Mouse (Mus musculus) ES-Bruce4 (cell line): ENCODE data around the gene Gripap1. TPM values are rescaled to one million over a fixed set of nuclear protein-coding genes. Genes with fewer than 3 reads are reported as not detected.
A peak's percentile ranks its signal among the peaks of the same experiment; 100 is the strongest.
"Not testable (repeated sequence)": the region's sequence is repeated elsewhere in the genome, so short reads cannot be mapped to it uniquely, and the experiment has no call there.

Experiments used
- H3K27ac ChIP-seq: 2 replicates; pipeline ENCODE4 v1.5.1; 2012; ENCODE audit warnings: low read length, inconsistent platforms; ENCODE audit not compliant: insufficient read depth
- H3K27me3 ChIP-seq: 2 replicates; pipeline ENCODE4 v1.6.1; 2012; ENCODE audit warnings: mild to moderate bottlenecking, low read length, inconsistent platforms; ENCODE audit not compliant: control insufficient read depth, poor library complexity, insufficient read depth, severe bottlenecking
- H3K36me3 ChIP-seq: 2 replicates; pipeline ENCODE4 v1.6.1; 2012; ENCODE audit warnings: inconsistent platforms, mild to moderate bottlenecking, low read length, moderate library complexity; ENCODE audit not compliant: control insufficient read depth, poor library complexity, insufficient read depth, severe bottlenecking
- H3K4me1 ChIP-seq: one replicate; pipeline ENCODE4 v1.8.1; 2011; ENCODE audit warnings: low read length; ENCODE audit not compliant: control insufficient read depth, insufficient read depth
- H3K4me3 ChIP-seq: 2 replicates; pipeline ENCODE4 v1.5.1; 2011; ENCODE audit warnings: low read depth, mild to moderate bottlenecking, low read length
- H3K9ac ChIP-seq: 2 replicates; pipeline ENCODE4 v1.6.1; 2012; ENCODE audit warnings: low read depth, mild to moderate bottlenecking, inconsistent platforms; ENCODE audit not compliant: poor library complexity, severe bottlenecking
- H3K9me3 ChIP-seq: replicated peaks from 2 replicates; pipeline ENCODE4 v1.6.1; 2012; ENCODE audit warnings: mild to moderate bottlenecking, low read length, inconsistent platforms; ENCODE audit not compliant: control insufficient read depth, poor library complexity, insufficient read depth, severe bottlenecking
- CTCF ChIP-seq: IDR thresholded peaks from one replicate; pipeline ENCODE4 v1.8.1; 2011; ENCODE audit warnings: low read depth, low read length
- EP300 ChIP-seq: IDR thresholded peaks from 2 replicates; pipeline ENCODE4 v1.6.1; 2011; ENCODE audit warnings: low read depth, low read length; ENCODE audit not compliant: insufficient read depth
- POLR2A ChIP-seq: IDR thresholded peaks from one replicate; pipeline ENCODE4 v1.8.1; 2011; ENCODE audit warnings: low read length; ENCODE audit not compliant: insufficient read depth
- polyA plus RNA-seq: library from polyadenylated mRNA; stranded (reverse); fragments of >200 nt; gene quantifications from 2 replicates; pipeline ENCODE4 v1.2.4, GENCODE M21; 2011; ENCODE audit warnings: low read depth; ENCODE audit not compliant: missing spikeins, insufficient read depth, insufficient read length

Gene Gripap1
- polyA plus RNA-seq, 1 experiment: 19.2 TPM

DNA sequence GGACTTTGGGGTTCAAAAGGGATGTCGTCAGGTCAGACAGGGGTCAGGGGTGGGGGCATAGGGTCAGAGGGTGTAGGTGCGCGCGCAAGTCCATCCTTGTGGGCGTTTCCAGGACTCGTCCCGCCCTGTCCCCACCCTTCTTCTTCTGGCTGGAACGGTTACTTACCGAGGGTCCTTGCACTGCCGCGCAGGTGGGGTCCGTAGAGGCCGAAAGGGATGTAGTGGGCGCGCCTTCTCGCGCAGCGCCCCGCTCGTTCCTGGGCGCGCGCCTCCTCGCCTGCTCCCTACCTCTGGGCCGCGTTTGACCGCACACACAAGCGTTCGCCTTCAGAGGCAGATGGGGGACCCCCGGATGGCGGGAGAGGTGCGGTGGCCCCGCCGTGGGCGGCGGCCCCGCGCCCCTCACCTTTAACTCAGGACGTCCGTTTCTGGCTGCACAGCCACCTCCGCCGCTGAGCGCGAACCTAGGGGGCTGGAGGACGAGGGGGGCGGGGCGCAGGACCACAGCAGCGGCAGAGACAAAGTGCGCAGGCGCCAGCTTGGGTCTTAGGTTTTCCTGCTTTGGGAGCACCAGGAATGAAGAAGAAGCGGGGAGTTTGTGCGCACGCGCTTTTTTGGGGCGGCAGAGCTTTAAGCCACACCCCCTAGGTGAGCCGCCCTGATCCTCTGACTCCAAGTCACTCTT is 39.0 kb upstream of the Gripap1 start, which contains the start of gene Ccdc120:
Ccdc120 (minus strand) TSS at position 474 of the 685 bp plus-strand sequence.
- H3K9me3 ChIP-seq: no peaks in the 10 kb centered on the region

DNA sequence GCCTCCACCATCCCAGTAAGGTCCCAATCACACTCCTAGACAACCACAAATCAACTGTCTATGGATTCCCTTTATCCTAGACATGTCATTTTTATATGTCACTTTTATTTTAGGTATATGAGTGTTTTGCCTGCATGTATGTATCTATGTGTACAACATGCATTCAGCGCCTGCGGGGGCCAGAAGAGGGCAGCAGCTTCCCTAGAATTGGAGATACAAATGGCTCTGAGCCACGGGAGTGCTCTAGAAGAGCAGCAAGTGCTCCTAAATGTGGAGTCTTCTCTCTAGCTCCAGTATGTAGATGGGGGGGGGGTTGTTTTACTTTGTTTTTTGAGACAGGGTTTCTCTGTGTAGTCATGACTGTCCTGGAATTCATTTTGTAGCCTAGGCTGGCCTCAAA is 35.9 kb upstream of the Gripap1 start:
- not testable (repeated sequence) for H3K9me3 ChIP-seq, H3K4me1 ChIP-seq, H3K9ac ChIP-seq, H3K27me3 ChIP-seq, H3K4me3 ChIP-seq, H3K36me3 ChIP-seq, H3K27ac ChIP-seq

More for the DNA sequence above, 39.0 kb upstream of the Gripap1 start, which contains the start of gene Ccdc120:
- peak within 1 kb of the TSS; percentile 58 for H3K27ac ChIP-seq
- H3K9ac ChIP-seq: peak within 1 kb of the TSS; percentile 69
- no peaks in the 10 kb centered on the region for H3K36me3 ChIP-seq
- no peaks in the 10 kb centered on the region for H3K27me3 ChIP-seq
- H3K4me3 ChIP-seq: peak within 1 kb of the TSS; percentile 78
- H3K4me1 ChIP-seq: no peaks in the 10 kb centered on the region
- TF ChIP-seq CTCF: no peak
- 0 out of 2 replicates have a peak, but pooled peaks have one; percentile 9 for TF ChIP-seq EP300

DNA sequence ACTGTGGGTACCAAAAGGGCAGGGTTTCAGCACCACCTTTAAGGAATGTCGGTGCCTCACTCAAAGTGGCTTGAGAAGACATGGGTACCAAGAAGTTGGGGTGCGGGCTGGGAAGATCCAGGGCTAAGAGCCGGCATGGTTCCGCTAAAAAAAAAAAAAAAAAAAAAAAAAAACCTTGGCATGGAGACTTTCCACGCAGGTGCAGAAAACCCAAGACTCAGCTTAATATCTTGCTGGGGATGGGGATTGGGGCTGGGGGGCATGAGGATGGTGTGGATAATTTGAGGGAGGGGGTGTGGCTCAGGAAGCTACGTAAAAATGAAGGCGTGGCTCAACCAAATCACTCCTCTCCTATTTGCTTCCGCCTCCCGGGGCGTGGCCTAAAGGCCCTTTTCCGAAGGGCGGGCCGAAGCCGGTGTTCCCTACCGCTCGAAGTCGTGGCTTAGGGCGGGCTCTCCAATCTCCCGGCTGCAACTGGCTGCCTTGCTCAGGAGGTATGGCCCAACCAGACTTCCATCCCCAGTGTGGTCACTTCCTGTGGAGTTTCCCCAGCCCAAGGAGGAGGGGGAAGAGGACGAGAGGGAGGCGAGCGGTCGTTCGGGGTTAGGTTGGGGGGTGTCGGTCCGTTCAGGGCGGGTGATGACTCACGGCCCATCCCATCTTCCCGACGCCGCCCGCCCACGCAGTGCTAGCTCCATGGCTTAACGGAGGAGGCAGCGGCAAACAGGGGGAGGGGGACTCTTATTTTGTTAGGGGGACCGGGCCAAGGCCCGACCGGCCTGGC is 27.2 kb upstream of the Gripap1 start, which contains the start of gene Tfe3:
Tfe3 (plus strand) TSS at position 424 of the 784 bp plus-strand sequence.
- H3K36me3 ChIP-seq: peaks cover 12% of the 10 kb centered on the region
- no peaks in the 10 kb centered on the region for H3K27me3 ChIP-seq
- no peaks in the 10 kb centered on the region for H3K9me3 ChIP-seq
- peak within 1 kb of the TSS; percentile 96 for H3K27ac ChIP-seq
- TF ChIP-seq POLR2A (no peak), CTCF (no peak), EP300 (no peak)
- peak within 1 kb of the TSS; percentile 96 for H3K9ac ChIP-seq
- H3K4me3 ChIP-seq: peak within 1 kb of the TSS; percentile 92
- no peaks in the 10 kb centered on the region for H3K4me1 ChIP-seq

DNA sequence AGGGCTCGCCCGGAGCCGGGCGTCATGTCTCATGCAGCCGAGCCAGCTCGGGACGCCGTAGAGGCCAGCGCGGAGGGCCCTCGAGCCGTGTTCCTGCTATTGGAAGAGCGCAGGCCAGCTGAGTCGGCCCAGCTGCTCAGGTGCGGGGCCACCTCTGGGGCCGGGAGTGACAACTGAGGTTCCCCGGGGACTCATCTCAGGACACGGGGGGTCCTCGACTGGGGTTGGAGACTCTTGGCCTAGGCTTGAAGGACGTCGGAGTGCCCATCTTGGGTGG is 26.7 kb upstream of the Gripap1 start:
- TF ChIP-seq POLR2A (no peak), EP300 (no peak), CTCF (no peak)
- Histone ChIP-seq H3K9ac (peak overlapping the region; percentile 96), H3K27me3 (no peaks in the 10 kb centered on the region), H3K9me3 (no peaks in the 10 kb centered on the region), H3K36me3 (peaks cover 18% of the 10 kb centered on the region), H3K4me1 (no peaks in the 10 kb centered on the region), H3K4me3 (peak overlapping the region; percentile 92), H3K27ac (peak overlapping the region; percentile 96)

DNA sequence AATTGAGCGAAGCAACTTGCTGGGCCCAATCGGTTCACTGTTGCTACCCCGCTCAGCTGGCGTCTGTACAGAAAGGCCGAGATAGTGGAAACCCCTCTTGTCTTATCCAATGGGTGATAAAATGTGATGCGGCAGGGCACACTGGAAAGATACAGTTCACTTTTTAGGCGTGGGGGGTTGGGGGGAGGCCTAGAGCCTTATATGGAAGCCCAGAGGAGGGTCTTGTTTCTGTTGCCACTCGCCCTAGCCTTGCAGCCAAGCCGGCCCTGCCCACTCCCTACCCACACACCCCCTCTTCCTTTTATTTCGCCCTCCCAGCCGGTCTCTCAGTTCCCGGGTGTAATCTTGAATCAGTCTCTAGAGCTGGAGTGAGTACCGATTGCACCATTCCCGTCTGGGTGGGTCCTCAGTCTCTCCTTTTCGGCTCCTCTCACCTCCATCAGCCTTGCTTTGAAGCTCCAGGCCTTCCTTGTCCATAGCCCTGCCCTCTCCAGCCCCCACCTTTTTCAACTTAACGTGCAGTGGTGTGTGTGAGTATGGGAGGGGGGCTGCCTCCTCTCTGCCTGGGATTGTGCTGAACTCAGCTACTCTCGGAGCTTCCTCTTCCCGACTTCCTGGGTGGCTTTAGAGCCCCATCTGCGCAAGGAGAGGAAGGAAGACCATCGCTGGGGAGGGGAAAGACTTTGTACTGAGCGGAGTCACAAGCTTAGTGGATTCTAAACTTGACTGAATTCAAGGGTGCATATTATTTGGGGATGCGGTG is 25.8 kb upstream of the Gripap1 start:
- Histone ChIP-seq H3K27me3 (no peaks in the 10 kb centered on the region), H3K27ac (peak overlapping the region; percentile 96), H3K9me3 (no peaks in the 10 kb centered on the region), H3K9ac (peak overlapping the region; percentile 96), H3K36me3 (peaks cover 25% of the 10 kb centered on the region), H3K4me1 (no peaks in the 10 kb centered on the region), H3K4me3 (peak overlapping the region; percentile 92)
- TF ChIP-seq EP300 (no peak), POLR2A (no peak), CTCF (no peak)
